Mouse (Mus musculus) forebrain, postnatal 0 days (tissue): Measurements from ENCODE around the gene 0610010K14Rik. TPM values are rescaled to one million over a fixed set of nuclear protein-coding genes. Genes with fewer than 3 reads are reported as not detected.

Experiments
- ATAC-seq: fragments of 200-750 bp; cut with Nextera tagmentation; 2 replicates; pipeline ENCODE4 v1.8.0; 2017; ENCODE audit warnings: mild to moderate bottlenecking, moderate library complexity
- DNase-seq: peaks from one replicate; pipeline ENCODE4 v3.0.0-alpha.2; 2015
- H3K27ac ChIP-seq: fragments of 300-500 bp; sonication (generic); 2 replicates; pipeline ENCODE4 v1.5.1; 2014; ENCODE audit warnings: low read depth, mild to moderate bottlenecking, antibody characterized with exemption, low read length, moderate library complexity, mixed read lengths
- H3K27me3 ChIP-seq: fragments of 300-500 bp; sonication (generic); 2 replicates; pipeline ENCODE4 v1.6.1; 2014; ENCODE audit warnings: mild to moderate bottlenecking, low read length, mixed read lengths; ENCODE audit not compliant: insufficient read depth
- H3K36me3 ChIP-seq: fragments of 300-500 bp; sonication (generic); 2 replicates; pipeline ENCODE4 v1.6.1; 2014; ENCODE audit warnings: mild to moderate bottlenecking, moderate library complexity; ENCODE audit not compliant: insufficient read depth
- H3K4me1 ChIP-seq: fragments of 300-500 bp; sonication (generic); 2 replicates; pipeline ENCODE4 v1.6.1; 2014; ENCODE audit warnings: antibody characterized with exemption; ENCODE audit not compliant: insufficient read depth
- H3K4me2 ChIP-seq: fragments of 300-500 bp; sonication (generic); 2 replicates; pipeline ENCODE4 v1.6.1; 2014; ENCODE audit warnings: low read depth, mild to moderate bottlenecking, moderate library complexity
- H3K4me3 ChIP-seq: fragments of 300-500 bp; sonication (generic); 2 replicates; pipeline ENCODE4 v1.5.1; 2014; ENCODE audit warnings: low read depth, low read length, mixed read lengths
- H3K9ac ChIP-seq: fragments of 300-500 bp; sonication (generic); 2 replicates; pipeline ENCODE4 v1.6.1; 2014; ENCODE audit warnings: mild to moderate bottlenecking
- H3K9me3 ChIP-seq: fragments of 300-500 bp; sonication (generic); 2 replicates; pipeline ENCODE4 v1.6.1; 2016; ENCODE audit warnings: low read length
- CTCF ChIP-seq: sonication (generic); IDR thresholded peaks from 2 replicates; pipeline ENCODE4 v1.5.1; 2016; ENCODE audit warnings: antibody characterized with exemption, control low read depth, low read depth
- WGBS: fragments of 180-500 bp; shearing (Covaris S2); extraction: QIAGEN DNeasy Blood & Tissue Kit; methylation state at CpG from one replicate; pipeline ENCODE4 v1.1.7; 2014; 5-methylcytosine and 5-hydroxymethylcytosine counted together
- microRNA counts: library from miRNA; unstranded; fragments of <30 nt; microRNA quantifications from one replicate; lab custom pipeline; 2015
- microRNA-seq, 2 experiments: library from miRNA; unstranded; fragments of <30 nt; microRNA quantifications; one replicate each; pipeline ENCODE4; 2016
- polyA plus RNA-seq: library from polyadenylated mRNA; unstranded; fragments of >200 nt; fragmentation: Nextera tagmentation; extraction: Ambion mirVana; gene quantifications from 2 replicates; pipeline ENCODE4 v1.2.1, GENCODE M21; 2015
- total RNA-seq: library from RNA; depleted of rRNA; stranded (reverse); fragments of >200 nt; gene quantifications from 2 replicates; pipeline ENCODE4 v1.2.3, GENCODE M21; 2014; rRNA removed

0610010K14Rik gene
- total and polyA plus RNA-seq, 2 experiments from 2014 or later: 48.7 to 161 TPM

- no peak for ATAC-seq
- H3K4me2 ChIP-seq: no peak overlapping the region
These were observed 37.6 kb downstream of the 0610010K14Rik start for GRCm38 (mm10) chr11:70200036-70200608.

GRCm38 (mm10) chr11:70199107-70199506 is 38.6 kb downstream of the 0610010K14Rik start:
- ATAC-seq (no peak), DNase-seq (no peak)
- WGBS: 76% methylated on average over 8 of the region's 8 CpGs
- Histone ChIP-seq H3K4me2 (no peak overlapping the region), H3K9me3 (no peaks in the 10 kb centered on the region), H3K27ac (no peak overlapping the region), H3K4me3 (no peak overlapping the region), H3K4me1 (no peaks in the 10 kb centered on the region), H3K36me3 (no peaks in the 10 kb centered on the region), H3K27me3 (no peaks in the 10 kb centered on the region), H3K9ac (no peak overlapping the region)
- no peak for TF ChIP-seq CTCF

More at GRCm38 (mm10) chr11:70200036-70200608, 37.6 kb downstream of the 0610010K14Rik start:
- Histone ChIP-seq H3K27me3 (no peaks in the 10 kb centered on the region), H3K36me3 (no peaks in the 10 kb centered on the region), H3K9ac (no peak overlapping the region), H3K4me3 (no peak overlapping the region), H3K9me3 (no peaks in the 10 kb centered on the region), H3K27ac (no peak overlapping the region), H3K4me1 (no peaks in the 10 kb centered on the region)
- TF ChIP-seq CTCF: no peak
- DNase-seq: no peak
- WGBS: 82% methylated on average over 5 of the region's 5 CpGs

GRCm38 (mm10) chr11:70198332-70198731 is 39.4 kb downstream of the 0610010K14Rik start:
- Histone ChIP-seq H3K36me3 (no peaks in the 10 kb centered on the region), H3K27me3 (no peaks in the 10 kb centered on the region), H3K4me1 (no peaks in the 10 kb centered on the region), H3K4me3 (no peak overlapping the region), H3K9ac (no peak overlapping the region), H3K4me2 (no peak overlapping the region), H3K27ac (no peak overlapping the region), H3K9me3 (no peaks in the 10 kb centered on the region)
- ATAC-seq (no peak), DNase-seq (no peak)
- 90% methylated on average over 3 of the region's 3 CpGs for WGBS
- no peak for TF ChIP-seq CTCF

GRCm38 (mm10) chr11:70193354-70194285 is 44.1 kb downstream of the 0610010K14Rik start:
- ATAC-seq (no peak), DNase-seq (no peak)
- H3K27ac ChIP-seq: no peak overlapping the region
- H3K9ac ChIP-seq: no peak overlapping the region
- no peak for TF ChIP-seq CTCF
- no peaks in the 10 kb centered on the region for H3K36me3 ChIP-seq
- H3K9me3 ChIP-seq: no peaks in the 10 kb centered on the region
- H3K4me3 ChIP-seq: no peak overlapping the region
- no peak overlapping the region for H3K4me2 ChIP-seq
- H3K27me3 ChIP-seq: no peaks in the 10 kb centered on the region
- no peaks in the 10 kb centered on the region for H3K4me1 ChIP-seq
- 57% methylated on average over 11 of the region's 11 CpGs for WGBS

GRCm38 (mm10) chr11:70192157-70192556 is 45.6 kb downstream of the 0610010K14Rik start:
- no peak overlapping the region for H3K27ac ChIP-seq
- WGBS: 74% methylated on average over 4 of the region's 4 CpGs
- no peak for DNase-seq
- no peaks in the 10 kb centered on the region for H3K36me3 ChIP-seq
- H3K27me3 ChIP-seq: no peaks in the 10 kb centered on the region
- H3K4me2 ChIP-seq: no peak overlapping the region
- no peak overlapping the region for H3K4me3 ChIP-seq
- ATAC-seq: no peak
- TF ChIP-seq CTCF: no peak
- no peaks in the 10 kb centered on the region for H3K4me1 ChIP-seq
- H3K9ac ChIP-seq: no peak overlapping the region
- no peaks in the 10 kb centered on the region for H3K9me3 ChIP-seq

GRCm38 (mm10) chr11:70191188-70191587 is 46.5 kb downstream of the 0610010K14Rik start:
- ATAC-seq (no peak), DNase-seq (no peak)
- no peak overlapping the region for H3K4me2 ChIP-seq
- 82% methylated on average over 6 of the region's 6 CpGs for WGBS
- no peak overlapping the region for H3K27ac ChIP-seq
- H3K9me3 ChIP-seq: no peaks in the 10 kb centered on the region
- H3K9ac ChIP-seq: no peak overlapping the region
- no peaks in the 10 kb centered on the region for H3K4me1 ChIP-seq
- no peaks in the 10 kb centered on the region for H3K36me3 ChIP-seq
- TF ChIP-seq CTCF: no peak
- H3K4me3 ChIP-seq: no peak overlapping the region
- H3K27me3 ChIP-seq: no peaks in the 10 kb centered on the region

- 90% methylated on average over 28 of the region's 28 CpGs for WGBS
- ATAC-seq: no peak
These were observed 48.2 kb downstream of the 0610010K14Rik start for GRCm38 (mm10) chr11:70189319-70190134.

More at GRCm38 (mm10) chr11:70189319-70190134, 48.2 kb downstream of the 0610010K14Rik start:
- Histone ChIP-seq H3K4me3 (no peak overlapping the region), H3K36me3 (no peaks in the 10 kb centered on the region), H3K9ac (no peak overlapping the region), H3K9me3 (no peaks in the 10 kb centered on the region), H3K4me2 (no peak overlapping the region), H3K4me1 (no peaks in the 10 kb centered on the region), H3K27me3 (no peaks in the 10 kb centered on the region), H3K27ac (no peak overlapping the region)
- no peak for TF ChIP-seq CTCF
- DNase-seq: no peak

MicroRNAs encoded within 50 kb of the gene (microRNA counts, 519-probe panel; counts per million panel counts)
- microRNA mmu-miR-195 (lab: Ali Mortazavi, UCI): not detected
- microRNA mmu-miR-497 (lab: Ali Mortazavi, UCI): not detected

Small RNA genes lying within 50 kb of the gene (microRNA-seq; reads per million reads assigned to microRNA genes)
- gene Mir195a (1,973 to 2,975 reads per million in 2 experiments), gene Mir497 (0 reads per million in 2 experiments), gene Mir497b (0 reads per million in 2 experiments)

Other genes with a start within 250 kb of the 0610010K14Rik start
- 246 and 261 TPM in 2 replicates for gene Gabarap, start 246.8 kb downstream of the 0610010K14Rik start, total RNA-seq
- gene Gabarap, start 246.8 kb downstream of the 0610010K14Rik start, polyA plus RNA-seq: 574 and 668 TPM in 2 replicates
- 47.6 and 52.7 TPM in 2 replicates for gene Phf23, start 242.1 kb downstream of the 0610010K14Rik start, total RNA-seq
- gene Phf23, start 242.1 kb downstream of the 0610010K14Rik start, polyA plus RNA-seq: 48.0 and 49.7 TPM in 2 replicates
- 31.9 and 43.9 TPM in 2 replicates for gene Dvl2, start 237.3 kb downstream of the 0610010K14Rik start, total RNA-seq
- gene Dvl2, start 237.3 kb downstream of the 0610010K14Rik start, polyA plus RNA-seq: 12.7 and 15.7 TPM in 2 replicates
- 45.1 and 47.7 TPM in 2 replicates for gene Acadvl, start 222.5 kb downstream of the 0610010K14Rik start, total RNA-seq
- gene Acadvl, start 222.5 kb downstream of the 0610010K14Rik start, polyA plus RNA-seq: 47.9 and 51.5 TPM in 2 replicates
- 214 and 230 TPM in 2 replicates for gene Dlg4, start 221.0 kb downstream of the 0610010K14Rik start, total RNA-seq
- gene Dlg4, start 221.0 kb downstream of the 0610010K14Rik start, polyA plus RNA-seq: 12.1 and 14.3 TPM in 2 replicates
- gene Asgr1, start 183.8 kb downstream of the 0610010K14Rik start, total RNA-seq: 3.0 and 5.4 TPM in 2 replicates
- gene Asgr1, start 183.8 kb downstream of the 0610010K14Rik start, polyA plus RNA-seq: 4.3 and 4.5 TPM in 2 replicates
- gene Asgr2, start 145.3 kb downstream of the 0610010K14Rik start, total RNA-seq: not detected in 2 replicates
- not detected in 2 replicates for gene Asgr2, start 145.3 kb downstream of the 0610010K14Rik start, polyA plus RNA-seq
- 1.0 and 1.1 TPM in 2 replicates for gene Mgl2, start 107.6 kb downstream of the 0610010K14Rik start, total RNA-seq
- gene Mgl2, start 107.6 kb downstream of the 0610010K14Rik start, polyA plus RNA-seq: 1.5 and 1.9 TPM in 2 replicates
- gene Clec10a, start 81.7 kb downstream of the 0610010K14Rik start, total RNA-seq: 0.67 and 1.3 TPM in 2 replicates
- 1.6 TPM in 2 replicates for gene Clec10a, start 81.7 kb downstream of the 0610010K14Rik start, polyA plus RNA-seq
- 11.8 and 19.7 TPM in 2 replicates for gene Slc16a11, start 25.2 kb downstream of the 0610010K14Rik start, total RNA-seq
- 9.6 and 13.1 TPM in 2 replicates for gene Slc16a11, start 25.2 kb downstream of the 0610010K14Rik start, polyA plus RNA-seq
- 9.8 and 10.9 TPM in 2 replicates for gene Slc16a13, start 16.9 kb downstream of the 0610010K14Rik start, total RNA-seq
- 8.2 and 9.6 TPM in 2 replicates for gene Slc16a13, start 16.9 kb downstream of the 0610010K14Rik start, polyA plus RNA-seq
- gene Bcl6b, start 8.1 kb downstream of the 0610010K14Rik start, total RNA-seq: 4.2 TPM in 2 replicates
- gene Bcl6b, start 8.1 kb downstream of the 0610010K14Rik start, polyA plus RNA-seq: 3.8 and 5.3 TPM in 2 replicates
- gene Gm21988, start 1.9 kb upstream of the 0610010K14Rik start, total RNA-seq: 4.9 and 7.4 TPM in 2 replicates
- 16.6 and 19.4 TPM in 2 replicates for gene Gm21988, start 1.9 kb upstream of the 0610010K14Rik start, polyA plus RNA-seq
- gene Rnasek, start 1.9 kb upstream of the 0610010K14Rik start, total RNA-seq: 24.6 and 48.0 TPM in 2 replicates
- 520 and 544 TPM in 2 replicates for gene Rnasek, start 1.9 kb upstream of the 0610010K14Rik start, polyA plus RNA-seq
- 0.10 and 0.31 TPM in 2 replicates for gene Alox12, start 17.4 kb upstream of the 0610010K14Rik start, total RNA-seq
- gene Alox12, start 17.4 kb upstream of the 0610010K14Rik start, polyA plus RNA-seq: 0.46 and 0.59 TPM in 2 replicates
- gene Alox12e, start 84.7 kb upstream of the 0610010K14Rik start, total RNA-seq: 0.10 TPM in 1 of 2 replicates, not detected in the other
- 0.08 TPM in 2 replicates for gene Alox12e, start 84.7 kb upstream of the 0610010K14Rik start, polyA plus RNA-seq
- not detected in 2 replicates for gene Alox15, start 114.1 kb upstream of the 0610010K14Rik start, total RNA-seq
- 0.09 TPM in 1 of 2 replicates, not detected in the other for gene Alox15, start 114.1 kb upstream of the 0610010K14Rik start, polyA plus RNA-seq
- 24.5 and 30.7 TPM in 2 replicates for gene Pelp1, start 172.1 kb upstream of the 0610010K14Rik start, total RNA-seq
- gene Pelp1, start 172.1 kb upstream of the 0610010K14Rik start, polyA plus RNA-seq: 21.0 and 31.3 TPM in 2 replicates
- 71.9 and 74.4 TPM in 2 replicates for gene Arrb2, start 194.7 kb upstream of the 0610010K14Rik start, total RNA-seq
- 39.6 and 44.9 TPM in 2 replicates for gene Arrb2, start 194.7 kb upstream of the 0610010K14Rik start, polyA plus RNA-seq
- gene Med11, start 214.0 kb upstream of the 0610010K14Rik start, total RNA-seq: 21.2 and 41.3 TPM in 2 replicates
- 35.3 and 35.6 TPM in 2 replicates for gene Med11, start 214.0 kb upstream of the 0610010K14Rik start, polyA plus RNA-seq
- 0.54 and 1.1 TPM in 2 replicates for gene Zmynd15, start 221.5 kb upstream of the 0610010K14Rik start, total RNA-seq
- 0.24 and 0.84 TPM in 2 replicates for gene Zmynd15, start 221.5 kb upstream of the 0610010K14Rik start, polyA plus RNA-seq
- 2.2 and 2.3 TPM in 2 replicates for gene Cxcl16, start 222.1 kb upstream of the 0610010K14Rik start, total RNA-seq
- gene Cxcl16, start 222.1 kb upstream of the 0610010K14Rik start, polyA plus RNA-seq: 2.0 and 2.4 TPM in 2 replicates